Comparison of ENCODE assay signal across 9 mouse cellular contexts in genomic region chr9:61873325-61873724, GRCm38 (mm10). TPM values are rescaled to one million over a fixed set of nuclear protein-coding genes. Genes with fewer than 3 reads are reported as not detected.
DNase-seq lines count a peak whose midpoint lies in the region; ATAC-seq and TF ChIP-seq lines count a peak whose summit lies in the region.
"Had no signal": no experiment of that assay in that cellular context is flagged by ENCODE, and none has a peak within 500 bp of the region (broad histone marks: within the 10 kb centered on the region; RNA-seq: fewer than 3 reads in every experiment).

No protein-coding gene starts in this region.

- no peak overlapping the region for H3K4me3 ChIP-seq in midbrain, embryonic 10.5 days
- no peak overlapping the region for H3K4me3 ChIP-seq in midbrain, postnatal 0 days (ENCODE audit: low read depth, low read length)
- H3K4me3 ChIP-seq in forebrain, embryonic 16.5 days (replicated peaks; ENCODE audit: low read length): no peak overlapping the region
- H3K4me3 ChIP-seq in limb, embryonic 12.5 days (replicated peaks): no peak overlapping the region

- peaks cover 66% of the 10 kb centered on the region for H3K4me1 ChIP-seq in midbrain, embryonic 10.5 days
- peaks cover 6% of the 10 kb centered on the region; the same call in 1 of the 2 replicates for H3K4me1 ChIP-seq in midbrain, postnatal 0 days (ENCODE audit: insufficient read depth, low read length)
- H3K4me1 ChIP-seq in forebrain, embryonic 16.5 days (replicated peaks; ENCODE audit: control insufficient read depth, insufficient read depth, low read length): peaks cover 47% of the 10 kb centered on the region
- H3K4me1 ChIP-seq in limb, embryonic 12.5 days (replicated peaks): peaks cover 62% of the 10 kb centered on the region

- no peak for TF ChIP-seq CTCF in midbrain, postnatal 0 days (IDR thresholded peaks at IDR 0.05)

- no peaks in the 10 kb centered on the region; the same call in 1 of the 2 replicates for H3K9me3 ChIP-seq in midbrain, embryonic 10.5 days (replicated peaks)
- no peaks in the 10 kb centered on the region for H3K9me3 ChIP-seq in midbrain, postnatal 0 days (ENCODE audit: low read length)
- 0 out of 2 replicates have a peak, but pooled peaks cover 3% of the 10 kb centered on the region for H3K9me3 ChIP-seq in forebrain, embryonic 16.5 days (ENCODE audit: control insufficient read depth, low read length)
- H3K9me3 ChIP-seq in limb, embryonic 12.5 days: no peaks in the 10 kb centered on the region

- peak overlapping the region; percentile 85 for H3K27ac ChIP-seq in midbrain, embryonic 10.5 days (replicated peaks)
- no peak overlapping the region for H3K27ac ChIP-seq in midbrain, postnatal 0 days (ENCODE audit: low read depth, low read length)
- H3K27ac ChIP-seq in forebrain, embryonic 16.5 days (ENCODE audit: low read length): peak overlapping the region; percentile 77
- peak overlapping the region; percentile 79 for H3K27ac ChIP-seq in limb, embryonic 12.5 days

- no peak overlapping the region for H3K4me2 ChIP-seq in midbrain, postnatal 0 days (ENCODE audit: low read depth, low read length, poor library complexity, severe bottlenecking)
- no peak overlapping the region for H3K4me2 ChIP-seq in forebrain, embryonic 16.5 days (ENCODE audit: low read length)
- no peak overlapping the region for H3K4me2 ChIP-seq in limb, embryonic 12.5 days

- no peaks in the 10 kb centered on the region for H3K36me3 ChIP-seq in midbrain, embryonic 10.5 days
- H3K36me3 ChIP-seq in midbrain, postnatal 0 days (ENCODE audit: insufficient read depth, low read length): no peaks in the 10 kb centered on the region
- H3K36me3 ChIP-seq in forebrain, embryonic 16.5 days (ENCODE audit: control insufficient read depth, insufficient read depth): no peaks in the 10 kb centered on the region
- H3K36me3 ChIP-seq in limb, embryonic 12.5 days: no peaks in the 10 kb centered on the region

- no peak overlapping the region for H3K9ac ChIP-seq in midbrain, postnatal 0 days (replicated peaks; ENCODE audit: low read length, poor library complexity, severe bottlenecking)
- no peak overlapping the region for H3K9ac ChIP-seq in forebrain, embryonic 16.5 days (replicated peaks; ENCODE audit: low read depth, low read length)
- no peak overlapping the region for H3K9ac ChIP-seq in limb, embryonic 12.5 days (replicated peaks)

- H3K27me3 ChIP-seq in midbrain, embryonic 10.5 days (ENCODE audit: low read depth, poor library complexity, severe bottlenecking): peaks cover 26% of the 10 kb centered on the region
- H3K27me3 ChIP-seq in midbrain, postnatal 0 days (ENCODE audit: insufficient read depth, low read length): no peaks in the 10 kb centered on the region
- no peaks in the 10 kb centered on the region for H3K27me3 ChIP-seq in forebrain, embryonic 16.5 days (replicated peaks; ENCODE audit: control insufficient read depth, insufficient read depth, low read length)
- peaks cover 12% of the 10 kb centered on the region; the same call in 1 of the 2 replicates for H3K27me3 ChIP-seq in limb, embryonic 12.5 days

- ATAC-seq in midbrain, postnatal 0 days (ENCODE audit: low FRiP score): no peak
- no peak for ATAC-seq in forebrain, embryonic 16.5 days
- no peak for ATAC-seq in limb, embryonic 12.5 days (ENCODE audit: insufficient number of reproducible peaks, insufficient read depth, low FRiP score, low TSS enrichment, low read depth)
- ATAC-seq: intestine, embryonic 16.5 days had no signal

- no peak for DNase-seq in midbrain, embryonic 10.5 days (ENCODE audit: low spot score)
- no peak for DNase-seq in midbrain, postnatal 0 days (ENCODE audit: low spot score)
- peak; percentile 42 for DNase-seq in yolk sac, embryonic 10.5 days (ENCODE audit: low spot score)
- DNase-seq in right cerebral cortex, postnatal 36 days (ENCODE audit: low spot score in 2 of 2): no peak
- no peak for DNase-seq in heart, adult 8-10 months (ENCODE audit: low spot score)
- DNase-seq in cerebellum, adult 11-12 months: no peak

- WGBS in midbrain, embryonic 10.5 days: 64% methylated on average over 8 of the region's 8 CpGs
- 63% methylated on average over 8 of the region's 8 CpGs for WGBS in midbrain, postnatal 0 days
- 28% methylated on average over 8 of the region's 8 CpGs for WGBS in forebrain, embryonic 16.5 days
- 6% methylated on average over 8 of the region's 8 CpGs for WGBS in limb, embryonic 12.5 days

RNA-seq across cellular contexts. Expression of gene Rplp1, which starts 41.0 kb away (rescaled TPM):
- polyA plus RNA-seq in midbrain, embryonic 10.5 days (2016; fragmentation: Nextera tagmentation; extraction: Ambion mirVana): 965 and 1,195 TPM in 2 replicates
- total RNA-seq in midbrain, postnatal 0 days (2014; rRNA removed): 3,080 and 3,220 TPM in 2 replicates
- 983 and 1,053 TPM in 2 replicates for polyA plus RNA-seq in midbrain, postnatal 0 days (2015; fragmentation: Nextera tagmentation; extraction: Ambion mirVana)
- 804 and 844 TPM in 2 replicates for polyA plus RNA-seq in forebrain, embryonic 16.5 days (2015; fragmentation: Nextera tagmentation; extraction: Ambion mirVana)
- 1,045 and 1,109 TPM in 2 replicates for polyA plus RNA-seq in limb, embryonic 12.5 days (2016; fragmentation: Nextera tagmentation; extraction: Ambion mirVana)
- total RNA-seq in heart, adult 8-10 months (2022): 1,000 to 10,000 TPM; 1,398 to 1,706 (median 1,515) TPM
